Mouse (Mus musculus) cerebellum, adult 9-11 months (tissue): ENCODE measurements at regions not wholly inside any gene's neighbourhood (a gene's known extent, or its start where the extent isn't known, plus 50 kb on each side); places are given as distances from the start of the nearest gene placed in this dataset.

ENCODE experiments used
- DNase-seq: peaks from one replicate; pipeline ENCODE4 v3.0.0; 2022

- no peak for DNase-seq
These were observed 102.9 kb upstream of the Fut8 start for GRCm38 (mm10) chr12:77135067-77135466.

DNA sequence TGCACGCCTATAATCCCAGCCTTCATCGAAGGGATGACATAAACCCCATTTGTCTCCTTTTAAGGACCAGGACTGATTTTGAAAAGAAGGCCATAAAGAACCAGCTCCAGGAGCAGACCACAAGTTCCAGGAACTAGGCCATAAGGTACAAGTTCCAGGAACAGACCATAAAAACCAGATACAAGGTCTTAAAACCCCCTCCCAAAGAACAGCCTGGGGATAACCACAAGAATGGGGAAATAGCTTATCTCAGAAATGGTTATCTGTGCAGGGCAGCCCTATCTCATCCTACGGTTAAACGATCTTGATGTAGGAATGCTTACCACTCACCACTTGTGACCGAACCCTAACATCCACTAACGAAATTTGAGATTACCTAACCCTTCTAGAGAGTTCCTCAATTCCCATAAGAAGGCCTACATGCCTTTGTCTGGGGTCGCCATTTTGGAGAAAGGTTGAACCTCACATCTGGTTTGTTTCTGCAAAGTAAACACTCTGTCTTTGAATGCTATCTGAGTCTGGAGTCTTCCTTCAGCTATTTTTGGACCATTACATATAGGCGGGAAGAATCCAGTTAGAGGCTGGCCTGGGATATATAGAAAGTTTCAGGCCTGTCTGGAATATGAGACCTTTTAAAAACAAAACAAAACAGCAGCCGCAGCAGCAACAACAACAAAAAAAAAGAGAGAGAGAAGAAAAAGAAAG is 103.5 kb upstream of the Fut8 start:
- DNase-seq: no peak

DNA sequence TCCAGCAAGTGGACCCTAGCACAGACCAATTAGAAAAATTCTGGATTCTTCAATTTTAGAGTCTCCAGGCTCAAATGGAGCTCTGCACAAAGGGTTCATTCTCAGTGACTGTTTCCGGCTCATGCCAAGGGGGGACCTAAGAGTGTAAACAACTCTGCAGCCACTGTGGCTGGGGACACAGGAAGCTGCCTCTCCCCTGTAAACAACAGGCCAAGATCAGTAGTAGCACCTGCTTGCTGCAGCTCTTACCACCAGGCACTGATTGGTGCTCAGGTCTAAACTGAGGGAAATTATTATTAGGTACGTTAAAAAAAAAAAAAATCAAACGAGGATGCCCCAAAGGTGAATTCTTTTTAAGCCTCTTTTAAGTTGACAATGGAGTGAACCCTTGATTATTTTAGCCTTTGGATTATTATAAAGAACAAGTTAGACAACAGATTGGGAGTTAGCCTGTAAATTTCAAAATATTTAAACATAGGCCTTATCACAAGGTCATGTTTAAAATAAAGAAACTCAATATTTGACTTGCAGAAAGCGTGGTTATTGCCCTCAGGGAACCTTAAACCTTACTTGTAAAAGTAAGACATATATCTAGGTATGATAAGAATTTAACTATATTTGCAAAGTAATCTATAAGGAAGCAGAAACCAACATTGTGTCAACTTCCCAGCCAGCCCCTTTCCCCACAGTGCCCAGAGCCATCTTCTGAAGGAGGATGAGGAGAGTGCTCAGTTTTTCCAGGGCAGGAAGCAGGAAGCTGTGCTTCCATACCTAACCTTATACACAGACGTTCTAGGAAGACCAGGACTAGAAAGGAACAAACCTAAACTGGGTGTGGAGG is 104.2 kb upstream of the Fut8 start:
- DNase-seq: no peak

GRCm38 (mm10) chr12:77131328-77131727 is 106.6 kb upstream of the Fut8 start:
- DNase-seq: peak; percentile 11

DNA sequence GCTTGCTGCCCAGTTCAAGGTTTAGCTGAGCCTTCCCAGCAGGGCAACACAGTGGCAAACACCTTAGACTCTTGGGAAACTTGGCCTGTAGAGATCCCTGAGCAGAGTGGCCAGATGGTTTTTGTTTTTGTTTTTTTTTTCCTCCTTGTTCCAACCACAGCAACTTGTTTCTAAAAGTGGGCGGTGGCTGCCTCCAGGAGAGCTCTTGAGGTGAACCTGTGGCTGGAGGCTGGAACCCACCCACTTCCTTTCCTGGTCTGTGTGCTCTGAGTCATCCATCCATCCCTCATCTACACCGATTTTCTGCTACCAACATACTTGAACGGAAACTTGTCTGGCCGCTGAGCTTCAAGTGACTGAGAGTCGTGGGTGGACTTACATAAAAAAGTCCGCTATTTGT is 107.4 kb upstream of the Fut8 start:
- no peak for DNase-seq

GRCm38 (mm10) chr12:77124267-77124666 is 113.7 kb upstream of the Fut8 start:
- DNase-seq: no peak

GRCm38 (mm10) chr12:77113516-77113915 is 124.4 kb upstream of the Fut8 start:
- no peak for DNase-seq

DNA sequence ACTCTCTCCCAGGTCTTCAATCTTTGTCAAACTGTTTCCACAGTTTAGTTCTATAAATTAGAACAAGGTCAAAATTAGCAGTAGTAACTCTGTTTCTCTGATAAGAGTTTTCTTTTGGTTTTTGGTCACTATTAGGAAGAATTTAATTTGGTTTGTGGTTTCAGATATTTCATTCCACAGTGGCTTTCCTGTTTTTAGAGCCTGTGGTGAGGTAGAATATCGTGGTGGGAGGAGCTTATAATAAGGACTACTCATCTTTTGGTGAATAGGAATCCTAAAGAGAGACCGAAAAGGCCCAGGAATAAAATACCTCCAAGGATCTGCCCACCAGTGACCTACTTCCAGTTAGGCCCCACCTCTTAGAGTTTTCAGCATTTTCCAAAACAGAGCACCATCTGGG is 125.8 kb upstream of the Fut8 start:
- DNase-seq: no peak

- DNase-seq: peak; percentile 10
These were observed 130.7 kb upstream of the Fut8 start for GRCm38 (mm10) chr12:77107251-77107650.

DNA sequence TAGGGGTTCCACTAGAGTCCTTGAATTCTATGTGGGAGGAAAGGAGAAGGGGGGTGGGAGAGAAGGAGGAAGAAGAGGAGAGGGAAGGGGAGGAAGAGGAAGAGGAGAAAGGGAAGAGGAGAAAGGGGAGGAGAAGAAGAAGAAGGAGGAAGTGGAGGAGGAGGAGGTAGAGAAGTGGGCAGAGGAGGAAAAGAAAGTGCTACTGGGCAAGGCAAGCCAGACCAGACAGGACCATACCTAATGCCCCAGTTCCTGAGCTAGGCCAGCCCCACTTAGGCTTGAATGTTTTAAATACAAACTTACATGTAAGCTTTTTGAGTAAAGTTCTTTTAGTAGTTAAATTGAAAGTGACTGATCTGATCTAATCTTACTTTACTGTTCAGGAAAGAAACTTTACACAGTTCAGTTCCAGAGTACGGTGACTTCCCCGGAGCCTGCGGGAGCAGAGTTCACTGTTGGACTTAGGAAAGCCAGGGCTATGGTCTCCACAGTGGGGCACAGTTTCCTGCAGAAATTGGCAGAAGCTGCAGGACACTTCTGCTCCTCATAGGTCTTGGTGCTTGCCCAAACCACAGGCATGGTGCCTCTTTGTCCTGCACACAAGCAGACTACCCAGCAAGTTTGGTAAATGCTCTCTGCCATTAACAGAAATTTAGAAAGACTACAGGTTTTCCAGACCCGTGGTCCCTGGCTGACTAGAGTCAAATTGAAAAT is 131.9 kb upstream of the Fut8 start:
- peak; percentile 7 for DNase-seq

DNA sequence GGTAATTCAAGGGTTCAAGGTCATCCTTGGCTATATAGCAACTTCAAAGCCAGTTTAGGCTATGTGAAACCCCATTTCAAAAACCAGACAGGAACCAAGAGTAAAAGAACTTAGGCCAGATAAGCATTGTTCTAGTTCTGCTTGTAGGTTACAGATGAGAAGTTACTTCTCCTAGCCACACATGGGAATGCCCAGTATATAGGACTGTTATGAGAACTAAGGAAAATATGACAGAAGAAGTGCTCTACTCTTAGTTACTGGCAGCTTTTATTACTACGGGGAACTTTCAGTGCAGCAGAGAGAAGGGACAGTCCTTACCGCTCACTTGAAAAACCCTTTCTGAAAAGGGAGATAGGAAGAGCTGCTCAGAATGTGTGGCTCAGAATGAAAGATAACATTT is 137.4 kb upstream of the Fut8 start:
- DNase-seq: no peak

DNA sequence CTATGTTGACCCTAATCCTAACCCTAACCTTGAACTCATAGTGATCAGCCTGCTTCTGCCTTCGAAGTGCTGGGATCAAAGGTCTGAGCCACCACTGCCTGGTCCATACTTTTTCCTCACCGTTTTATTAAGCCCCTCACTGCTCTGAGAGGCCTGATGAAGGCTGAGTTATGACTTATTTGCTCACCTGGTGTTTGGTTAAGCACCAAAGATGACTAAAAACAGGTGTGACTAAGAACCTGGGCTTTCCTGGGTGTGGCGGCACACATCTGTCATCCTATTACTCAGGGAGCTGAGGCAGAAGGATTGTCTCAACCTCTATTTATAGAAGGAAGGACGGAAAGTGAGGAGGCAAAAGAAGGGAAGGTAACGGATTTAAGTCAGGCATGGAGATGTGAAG is 137.5 kb upstream of the Max start:
- no peak for DNase-seq

- DNase-seq: no peak
These were observed 136.8 kb upstream of the Max start for GRCm38 (mm10) chr12:77098821-77099220.

- no peak for DNase-seq
These were observed 135.8 kb upstream of the Max start for GRCm38 (mm10) chr12:77097831-77098230.

- no peak for DNase-seq
These were observed 134.5 kb upstream of the Max start for GRCm38 (mm10) chr12:77096461-77096860.

DNA sequence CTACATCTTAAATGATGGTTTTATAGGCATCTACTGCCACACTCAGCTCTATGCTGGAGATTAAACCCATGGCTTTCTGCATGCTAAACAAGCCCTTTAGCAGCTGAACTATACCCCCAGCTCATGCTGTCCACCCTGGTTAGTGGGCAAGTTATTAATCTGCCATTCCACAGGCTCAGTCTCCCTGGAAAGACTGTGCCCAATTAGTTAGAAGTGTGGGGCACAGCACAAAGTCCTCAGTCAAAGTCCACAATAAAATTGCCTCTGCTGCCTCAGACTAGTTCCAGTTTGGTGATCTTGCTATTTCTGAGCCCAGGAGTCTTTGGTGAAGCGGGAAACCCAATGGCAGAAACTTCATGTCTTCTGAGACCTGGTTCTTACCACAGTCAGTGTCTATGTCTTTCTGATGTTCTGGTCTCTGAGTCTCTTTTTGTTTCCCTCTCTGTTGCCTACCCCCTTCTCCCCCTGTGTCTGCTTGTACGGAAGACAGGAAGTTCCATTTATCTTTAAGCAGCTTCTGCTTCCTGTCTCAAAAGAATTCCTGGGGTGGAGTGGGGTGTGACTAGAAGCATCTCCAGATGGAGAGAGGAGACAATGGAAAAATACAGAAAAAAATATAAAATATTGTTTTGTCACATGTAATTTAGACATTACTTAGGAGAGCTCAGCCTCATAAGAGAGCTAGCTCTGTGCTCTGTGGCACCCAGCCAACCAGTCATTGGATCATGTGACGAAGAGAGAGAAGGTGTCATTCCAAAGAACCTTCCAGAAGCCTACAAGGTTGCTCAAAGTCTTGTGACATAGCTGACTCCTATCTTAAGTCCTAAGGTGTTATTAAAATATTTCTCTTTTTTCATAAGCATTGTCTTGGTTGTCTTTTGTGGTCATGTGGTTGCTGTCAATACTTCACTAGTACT is 133.3 kb upstream of the Max start:
- DNase-seq: no peak

GRCm38 (mm10) chr12:77094168-77094567 is 132.2 kb upstream of the Max start:
- DNase-seq: no peak

- DNase-seq: peak; percentile 25
These were observed 130.7 kb upstream of the Max start for GRCm38 (mm10) chr12:77092741-77093140.

DNA sequence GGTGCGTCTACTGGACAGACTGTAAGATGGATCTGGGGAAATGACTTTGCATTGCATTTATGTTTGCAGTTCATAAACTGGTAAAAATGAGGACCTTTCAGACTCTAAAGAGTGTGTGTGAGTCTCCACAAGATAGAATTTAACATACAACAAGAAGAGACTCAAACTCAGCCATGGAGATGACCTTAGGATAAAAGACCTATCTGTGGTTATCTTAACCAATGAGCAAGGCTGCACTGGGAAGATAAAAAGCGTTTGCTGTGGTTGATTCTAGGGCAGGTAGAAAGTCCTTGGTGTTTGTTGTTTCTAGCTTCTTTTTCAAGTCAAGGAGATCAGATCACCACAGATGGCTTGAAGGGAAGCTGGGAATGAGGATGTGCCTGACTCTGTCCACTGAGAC is 130.1 kb upstream of the Max start:
- DNase-seq: no peak

DNA sequence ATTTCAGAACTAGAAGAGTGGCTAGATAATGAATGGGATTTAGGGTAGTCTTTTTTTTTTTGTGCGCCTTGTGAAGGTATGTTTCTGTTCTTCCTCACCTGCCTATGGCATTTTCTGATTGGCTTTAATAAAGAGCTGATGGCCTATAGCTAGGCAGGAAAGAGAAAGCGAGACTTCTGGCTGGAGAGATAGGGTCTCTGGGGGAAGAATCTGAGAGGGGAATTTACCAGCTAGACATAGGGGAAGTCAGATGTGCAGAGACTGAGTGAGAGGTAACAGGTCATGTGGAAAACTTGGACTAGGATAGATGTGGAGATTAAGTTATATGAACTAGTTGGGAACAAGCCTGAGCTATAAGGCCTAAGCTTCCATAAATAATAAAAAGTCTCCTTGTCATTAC is 129.7 kb upstream of the Max start:
- no peak for DNase-seq

- DNase-seq: no peak
These were observed 128.5 kb upstream of the Max start for GRCm38 (mm10) chr12:77090525-77090924.

- no peak for DNase-seq
These were observed 127.8 kb upstream of the Max start for GRCm38 (mm10) chr12:77089624-77090278.
